Mouse (Mus musculus): ENCODE results near the gene Alg14.

DNA sequence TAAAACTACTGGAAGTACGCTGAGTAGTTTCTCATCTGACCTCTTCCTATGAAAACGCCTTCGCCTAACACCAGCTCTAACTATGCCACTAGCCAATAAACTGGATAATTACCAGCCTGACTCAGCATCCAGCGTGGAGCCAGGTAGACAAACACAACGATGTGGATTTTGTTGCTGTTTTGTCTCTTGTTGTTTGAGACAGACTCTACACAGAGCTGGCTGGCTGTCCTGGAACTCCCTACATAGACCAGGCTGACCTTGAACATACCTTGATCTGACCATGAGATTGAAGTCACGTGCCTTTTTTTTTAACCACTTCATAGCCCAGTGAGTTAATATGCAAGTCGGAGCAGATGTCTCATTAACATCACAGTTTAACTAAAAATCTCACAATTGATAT, 36.1 kb upstream of the Alg14 start:
- no peak for TF ChIP-seq CTCF (IDR thresholded peaks at IDR 0.05; ENCODE audit: extremely low read depth, insufficient read length, insufficient replicate concordance, low read depth, low read length)
- TF ChIP-seq POLR2A (IDR thresholded peaks at IDR 0.05; ENCODE audit: low read depth, low read length): no peak

Measured in small intestine, adult 2 months (tissue).